Mouse (Mus musculus): ENCODE data around the gene Coa7.

GRCm38 (mm10) chr4:108391124-108391523 is 63.2 kb downstream of the Coa7 start:
- TF ChIP-seq CTCF (IDR thresholded peaks at IDR 0.05; ENCODE audit: extremely low read depth, insufficient read depth, low read length) (no peak), POLR2A (IDR thresholded peaks at IDR 0.05; ENCODE audit: extremely low read depth, insufficient read depth, low read length) (no peak)

All from cortical plate, adult 2 months (tissue).